Mouse (Mus musculus) embryonic facial prominence, embryonic 11.5 days (tissue): ENCODE data around the gene Boll. TPM values are rescaled to one million over a fixed set of nuclear protein-coding genes. Genes with fewer than 3 reads are reported as not detected.
A peak's percentile ranks its signal among the peaks of the same experiment; 100 is the strongest.

Source experiments
- ATAC-seq: fragments of 200-750 bp; cut with Nextera tagmentation; replicated peaks from 2 replicates; pipeline ENCODE4 v1.8.0; 2017; ENCODE audit warnings: low read depth; ENCODE audit not compliant: insufficient number of reproducible peaks, low FRiP score, low TSS enrichment
- DNase-seq: peaks from one replicate; pipeline ENCODE4 v3.0.0-alpha.2; 2015; ENCODE audit warnings: low spot score
- H3K27ac ChIP-seq: fragments of 300-500 bp; sonication (generic); replicated peaks from 2 replicates; pipeline ENCODE4 v1.5.1; 2014; ENCODE audit warnings: mild to moderate bottlenecking, low read depth, low read length, control low read depth
- H3K27me3 ChIP-seq: fragments of 300-500 bp; sonication (generic); 2 replicates; pipeline ENCODE4 v1.6.1; 2014; ENCODE audit warnings: mild to moderate bottlenecking, low read length, moderate library complexity, mixed read lengths; ENCODE audit not compliant: control insufficient read depth, insufficient read depth
- H3K36me3 ChIP-seq: fragments of 300-500 bp; sonication (generic); replicated peaks from 2 replicates; pipeline ENCODE4 v1.6.1; 2014; ENCODE audit warnings: low read depth, mild to moderate bottlenecking, low read length, moderate library complexity, mixed read lengths; ENCODE audit not compliant: control insufficient read depth, insufficient read depth
- H3K4me1 ChIP-seq: fragments of 300-500 bp; sonication (generic); 2 replicates; pipeline ENCODE4 v1.6.1; 2014; ENCODE audit warnings: low read length, mixed read lengths; ENCODE audit not compliant: control insufficient read depth, insufficient read depth
- H3K4me2 ChIP-seq: fragments of 300-500 bp; sonication (generic); 2 replicates; pipeline ENCODE4 v1.6.1; 2014; ENCODE audit warnings: low read depth, mild to moderate bottlenecking, control low read depth, low read length, moderate library complexity
- H3K4me3 ChIP-seq: fragments of 300-500 bp; sonication (generic); 2 replicates; pipeline ENCODE4 v1.5.1; 2014; ENCODE audit warnings: low read depth, low read length, control low read depth
- H3K9ac ChIP-seq: fragments of 300-500 bp; sonication (generic); replicated peaks from 2 replicates; pipeline ENCODE4 v1.6.1; 2014; ENCODE audit warnings: mild to moderate bottlenecking, control low read depth, low read length
- H3K9me3 ChIP-seq: fragments of 300-500 bp; sonication (generic); replicated peaks from 2 replicates; pipeline ENCODE4 v1.6.1; 2016; ENCODE audit warnings: mild to moderate bottlenecking, low read length, inconsistent platforms, mixed read lengths; ENCODE audit not compliant: control insufficient read depth
- WGBS: fragments of 180-500 bp; shearing (Covaris S2); extraction: QIAGEN DNeasy Blood & Tissue Kit; methylation state at CpG from one replicate; pipeline ENCODE4 v1.1.7; 2014; 5-methylcytosine and 5-hydroxymethylcytosine counted together
- polyA plus RNA-seq: library from polyadenylated mRNA; unstranded; fragments of >200 nt; fragmentation: Nextera tagmentation; extraction: Ambion mirVana; gene quantifications from 2 replicates; pipeline ENCODE4 v1.2.1, GENCODE M21; 2014

Gene Boll
- polyA plus RNA-seq, result 0.21 and 0.31 TPM in 2 replicates

DNA sequence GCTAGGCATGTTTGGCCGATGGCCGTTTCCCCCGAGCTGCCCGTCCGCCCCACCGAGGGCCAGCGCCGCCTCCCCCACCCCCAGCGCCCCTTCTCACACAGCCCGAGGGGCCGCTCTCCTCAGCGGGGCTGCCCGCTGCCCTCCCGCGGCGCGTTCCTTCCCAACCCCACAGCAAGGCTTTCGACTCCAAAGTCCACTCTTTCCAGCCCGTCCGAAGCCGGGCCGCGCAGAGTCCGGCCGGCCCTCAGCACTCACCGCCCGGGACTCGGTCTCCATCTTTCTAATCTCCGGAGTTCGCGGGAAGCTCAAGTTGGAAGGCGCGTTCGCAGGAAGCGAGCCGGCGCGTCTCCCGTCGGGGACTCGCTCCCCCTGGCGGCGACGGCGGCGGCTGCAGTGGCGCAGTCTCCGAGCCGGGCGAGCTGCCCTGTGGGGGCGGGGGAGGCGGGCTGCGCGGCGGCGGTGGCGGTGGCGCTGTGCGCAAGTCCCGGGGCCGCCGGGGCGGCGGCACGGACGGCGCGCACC is at the start of gene Boll:
Gene Boll, minus strand, starts transcription at position 426 of the 522 bp plus-strand sequence.
- Histone ChIP-seq H3K4me3 (peak within 1 kb of the TSS; percentile 37), H3K9ac (no peak within 1 kb of the TSS), H3K4me1 (no peaks in the 10 kb centered on the region), H3K27ac (no peak within 1 kb of the TSS), H3K36me3 (no peaks in the 10 kb centered on the region), H3K4me2 (peak within 1 kb of the TSS; percentile 36), H3K9me3 (peaks cover 3% of the 10 kb centered on the region), H3K27me3 (peaks cover 19% of the 10 kb centered on the region)
- ATAC-seq (peak; percentile 59), DNase-seq (peak; percentile 75)
- 9% methylated on average over 65 of the region's 68 CpGs for WGBS

DNA sequence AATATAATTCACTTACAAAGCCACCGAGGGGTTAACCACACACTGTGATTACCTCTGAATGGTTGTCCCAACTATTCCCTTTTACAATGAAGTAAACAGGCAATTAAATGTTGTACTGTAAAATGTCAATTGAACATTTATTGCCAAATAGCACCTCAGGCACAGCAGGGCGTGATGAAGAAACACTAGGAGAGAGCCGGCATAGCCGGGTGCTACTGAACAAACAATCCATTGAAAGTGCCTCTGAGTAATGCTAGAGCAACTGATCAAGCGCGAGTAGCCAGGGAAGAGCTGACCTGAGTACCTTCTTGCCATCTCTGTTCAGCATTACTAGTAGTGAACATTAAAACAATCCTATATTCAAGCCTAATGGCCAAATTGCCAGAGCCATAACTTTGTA is 49.3 kb upstream of the Boll start:
- Histone ChIP-seq H3K27me3 (no peaks in the 10 kb centered on the region; the same call in 1 of the 2 replicates), H3K9ac (no peak overlapping the region), H3K27ac (no peak overlapping the region), H3K4me3 (no peak overlapping the region), H3K4me2 (no peak overlapping the region), H3K4me1 (no peaks in the 10 kb centered on the region), H3K36me3 (no peaks in the 10 kb centered on the region), H3K9me3 (no peaks in the 10 kb centered on the region)
- WGBS, result 67% methylated on average over 6 of the region's 6 CpGs
- DNase-seq (no peak), ATAC-seq (no peak)

DNA sequence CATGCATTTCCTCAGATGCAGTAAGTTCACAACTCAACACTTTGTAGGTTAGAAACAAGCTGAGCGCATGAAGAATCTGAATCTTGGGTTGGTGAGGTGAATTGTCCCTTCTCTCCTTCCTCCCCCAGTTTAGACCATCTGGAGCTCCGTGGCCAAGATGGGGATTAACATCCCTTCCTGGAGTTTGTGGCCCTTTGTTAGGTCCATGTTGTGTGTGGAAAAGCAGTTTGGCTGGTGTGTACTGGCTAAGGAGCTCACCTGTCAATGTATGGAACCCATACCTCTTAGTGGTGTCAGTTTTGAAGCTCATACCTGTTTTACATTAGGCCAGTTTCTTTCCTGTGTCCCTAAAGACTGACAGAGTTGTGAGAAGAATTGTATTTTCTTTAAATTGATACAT is 47.8 kb upstream of the Boll start:
- no peak for ATAC-seq
- H3K4me3 ChIP-seq, result no peak overlapping the region
- no peaks in the 10 kb centered on the region for H3K9me3 ChIP-seq
- WGBS, result 78% methylated on average over 2 of the region's 2 CpGs
- H3K4me1 ChIP-seq, result no peaks in the 10 kb centered on the region
- no peak overlapping the region for H3K27ac ChIP-seq
- H3K36me3 ChIP-seq, result no peaks in the 10 kb centered on the region
- no peak overlapping the region for H3K4me2 ChIP-seq
- no peaks in the 10 kb centered on the region; the same call in 1 of the 2 replicates for H3K27me3 ChIP-seq
- H3K9ac ChIP-seq, result no peak overlapping the region
- DNase-seq, result no peak

DNA sequence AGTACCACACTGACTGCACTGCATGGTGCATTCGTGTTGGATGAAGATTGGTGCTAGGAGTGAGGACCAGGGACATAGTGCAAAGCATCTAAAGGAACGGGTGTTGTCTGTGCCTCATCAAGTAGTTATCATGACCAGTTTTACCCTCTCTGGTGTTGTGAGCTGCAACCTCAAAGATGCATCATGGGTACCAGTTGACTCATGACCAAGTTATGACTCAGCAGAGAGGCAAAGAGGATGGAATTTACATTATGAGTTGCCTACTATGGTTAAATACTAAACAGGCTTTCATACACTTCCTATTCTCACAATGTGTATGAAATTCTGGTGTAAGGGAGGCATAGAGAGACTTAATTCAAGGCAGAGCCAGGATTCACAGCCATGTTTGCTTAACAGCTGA is 47.4 kb upstream of the Boll start:
- WGBS, result 66% methylated on average over 2 of the region's 2 CpGs
- ATAC-seq (no peak), DNase-seq (no peak)
- Histone ChIP-seq H3K4me2 (no peak overlapping the region), H3K27me3 (no peaks in the 10 kb centered on the region; the same call in 1 of the 2 replicates), H3K27ac (no peak overlapping the region), H3K4me3 (no peak overlapping the region), H3K4me1 (no peaks in the 10 kb centered on the region), H3K9me3 (no peaks in the 10 kb centered on the region), H3K9ac (no peak overlapping the region), H3K36me3 (no peaks in the 10 kb centered on the region)

DNA sequence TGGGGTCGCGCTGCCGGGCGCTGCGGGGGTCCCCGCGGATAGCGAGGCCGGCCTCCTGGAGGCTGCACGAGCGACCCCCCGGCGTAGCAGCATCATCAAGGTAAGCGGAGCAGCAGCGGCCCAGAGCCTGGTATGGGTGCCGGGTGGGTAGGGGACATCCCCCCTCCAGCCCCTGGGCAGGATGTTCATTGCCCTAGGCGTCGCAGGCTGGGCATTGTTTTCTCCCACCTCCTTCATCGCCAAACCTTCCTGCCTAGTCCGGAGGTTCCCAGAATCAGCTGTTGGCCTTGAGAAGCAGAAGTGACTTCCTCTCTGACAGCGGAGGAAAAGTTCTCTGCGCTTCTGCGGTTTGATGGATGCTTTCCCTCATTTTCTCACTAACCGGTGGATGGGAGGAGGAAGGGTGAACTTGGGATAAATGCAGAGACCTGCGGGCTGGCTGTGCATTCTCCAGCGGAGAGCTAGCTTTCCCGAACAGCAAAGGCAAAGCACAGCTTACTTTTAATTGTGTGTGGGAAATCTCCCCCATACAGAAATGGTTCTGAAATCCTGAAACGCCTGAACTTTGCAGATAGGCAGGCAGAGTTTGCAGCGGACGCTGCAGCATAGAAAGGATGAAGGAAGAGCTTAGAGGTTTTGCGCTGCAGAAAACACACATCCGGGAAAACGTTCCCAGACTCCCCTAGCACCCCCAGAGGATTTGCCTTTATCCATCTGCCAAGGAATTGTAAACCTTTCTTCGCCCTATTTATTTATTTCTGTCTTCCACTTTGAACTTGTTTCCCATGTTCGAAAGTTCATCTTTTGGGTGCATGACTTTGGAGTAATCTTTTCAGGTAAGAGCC is 43.5 kb upstream of the Boll start:
- H3K4me1 ChIP-seq, result no peaks in the 10 kb centered on the region
- no peak overlapping the region for H3K27ac ChIP-seq
- peak overlapping the region; percentile 64 for H3K4me3 ChIP-seq
- H3K4me2 ChIP-seq, result peak overlapping the region; percentile 100
- H3K9me3 ChIP-seq, result no peaks in the 10 kb centered on the region
- WGBS, result 4% methylated on average over 35 of the region's 35 CpGs
- no peaks in the 10 kb centered on the region for H3K36me3 ChIP-seq
- peak overlapping the region; percentile 63 for H3K9ac ChIP-seq
- DNase-seq (peak; percentile 47), ATAC-seq (peak; percentile 24; the same call in 1 of the 2 replicates)
- no peaks in the 10 kb centered on the region; the same call in 1 of the 2 replicates for H3K27me3 ChIP-seq

DNA sequence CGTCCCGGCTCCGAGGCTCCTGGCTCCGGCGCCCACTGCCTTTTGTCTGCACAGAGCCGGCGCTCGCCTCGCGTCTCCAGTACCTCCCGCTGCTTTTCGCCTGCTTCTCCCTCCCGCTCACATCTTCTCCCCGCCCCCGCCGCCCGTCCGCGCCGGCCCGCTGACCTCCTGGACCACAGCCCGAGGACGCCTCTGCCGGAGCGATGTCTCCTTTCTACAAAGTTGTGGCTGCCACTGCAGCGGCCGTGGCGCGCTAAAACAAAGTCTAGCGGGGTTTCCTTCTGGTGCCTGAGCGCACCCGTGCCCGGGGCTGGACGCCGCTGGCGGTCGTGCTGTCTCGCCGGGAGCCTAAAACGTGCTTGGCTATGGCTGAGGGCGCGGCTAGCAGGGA is 42.7 kb upstream of the Boll start:
- WGBS, result under 1% methylated on average over 42 of the region's 42 CpGs
- Histone ChIP-seq H3K36me3 (no peaks in the 10 kb centered on the region), H3K4me3 (peak overlapping the region; percentile 64), H3K9ac (peak overlapping the region; percentile 63), H3K4me1 (no peaks in the 10 kb centered on the region), H3K4me2 (peak overlapping the region; percentile 100), H3K27me3 (no peaks in the 10 kb centered on the region; the same call in 1 of the 2 replicates), H3K9me3 (no peaks in the 10 kb centered on the region), H3K27ac (no peak overlapping the region)
- peak; percentile 41 for ATAC-seq
- DNase-seq, result peak; percentile 51

DNA sequence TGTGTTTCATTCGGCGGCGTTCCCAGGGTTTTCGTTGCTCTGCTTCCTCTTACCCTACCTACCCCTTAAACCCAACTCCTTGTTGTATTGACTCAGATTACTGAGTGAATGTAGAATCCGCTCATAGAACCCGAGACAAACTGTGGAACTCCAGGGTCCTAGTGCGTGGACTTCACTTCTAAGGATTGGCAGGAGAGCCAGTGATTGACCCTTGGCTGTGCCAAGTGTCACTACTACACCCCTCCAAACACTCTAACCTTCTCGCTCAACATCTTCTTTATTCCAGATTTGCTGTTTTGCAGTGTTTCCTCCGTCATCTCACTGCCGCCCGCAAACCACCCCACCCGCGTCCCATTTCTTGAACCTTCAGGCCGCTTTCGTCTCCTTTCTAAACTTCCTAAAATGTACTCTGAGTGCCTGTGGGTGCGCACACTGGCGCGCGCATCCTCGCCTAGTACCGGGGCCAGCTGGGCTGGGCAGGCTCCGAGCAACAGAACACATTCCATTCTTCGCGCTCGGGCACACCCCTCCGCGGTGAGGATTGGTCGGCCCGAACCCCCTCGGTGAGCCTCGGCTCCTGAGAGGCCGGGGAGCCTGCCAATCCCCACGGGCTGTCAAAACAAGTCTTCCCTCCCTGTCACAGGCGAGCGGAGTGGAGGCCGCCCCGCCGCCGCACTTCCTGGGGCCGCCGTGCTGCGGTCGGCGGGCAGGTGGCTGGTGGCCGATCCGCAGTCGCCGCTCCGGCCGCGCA is 42.2 kb upstream of the Boll start, which contains the start of gene Plcl1:
Gene Plcl1, plus strand, starts transcription at position 650 of the 751 bp plus-strand sequence.
- Histone ChIP-seq H3K4me2 (peak within 1 kb of the TSS; percentile 100), H3K27ac (no peak within 1 kb of the TSS), H3K9ac (peak within 1 kb of the TSS; percentile 63), H3K27me3 (no peaks in the 10 kb centered on the region; the same call in 1 of the 2 replicates), H3K4me1 (no peaks in the 10 kb centered on the region), H3K36me3 (no peaks in the 10 kb centered on the region), H3K9me3 (no peaks in the 10 kb centered on the region), H3K4me3 (peak within 1 kb of the TSS; percentile 64)
- ATAC-seq, result peak; percentile 99
- peak; percentile 94 for DNase-seq
- WGBS, result 3% methylated on average over 43 of the region's 51 CpGs
